Mouse (Mus musculus): Measurements from ENCODE around the gene Mapk11.

- TF ChIP-seq ZNF384 (IDR thresholded peaks at IDR 0.05; ENCODE audit: low read depth, low read length) (no peak), MAFK (IDR thresholded peaks at IDR 0.05; ENCODE audit: insufficient read depth, low read depth, low read length) (no peak), CHD2 (IDR thresholded peaks at IDR 0.05; ENCODE audit: low read depth, low read length) (no peak), HCFC1 (IDR thresholded peaks at IDR 0.05; ENCODE audit: borderline replicate concordance, insufficient read depth, low read length) (no peak)
These were observed 28.3 kb upstream of the Mapk11 start for GRCm38 (mm10) chr15:89177576-89178259.
